Comparison of ENCODE assay signal across 13 mouse cellular contexts in the genomic region with DNA sequence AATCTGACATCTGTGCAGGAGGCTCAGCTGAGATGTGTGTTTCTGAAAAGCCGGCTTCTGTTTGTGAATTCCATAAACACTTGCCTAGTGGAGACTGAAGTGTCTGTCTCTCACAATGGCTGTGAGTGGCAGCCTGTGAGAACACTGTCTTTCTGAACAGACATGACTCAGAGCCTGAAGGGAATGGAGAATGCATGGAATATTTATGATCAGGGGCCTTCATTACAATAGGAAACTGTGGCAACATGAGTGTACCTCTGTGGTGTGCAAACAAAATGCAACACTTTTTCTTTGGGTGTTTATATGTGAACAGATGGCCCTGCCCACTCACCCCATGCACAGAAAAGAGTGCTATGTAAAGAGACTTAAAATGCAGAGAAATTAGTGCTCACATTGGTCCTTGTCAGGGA.
DNase-seq lines count a peak whose midpoint lies in the region; ATAC-seq and TF ChIP-seq lines count a peak whose summit lies in the region.
"Had no signal": no experiment of that assay in that cellular context is flagged by ENCODE, and none has a peak within 500 bp of the region (broad histone marks: within the 10 kb centered on the region; RNA-seq: fewer than 3 reads in every experiment).

No protein-coding gene starts in this region.

- 52% methylated on average over 1 of the region's 1 CpGs for WGBS in hindbrain, postnatal 0 days
- 56% methylated on average over 1 of the region's 1 CpGs for WGBS in hindbrain, embryonic 12.5 days
- 14% methylated on average over 1 of the region's 1 CpGs for WGBS in forebrain, postnatal 0 days

- H3K4me2 ChIP-seq in hindbrain, postnatal 0 days (ENCODE audit: low read depth, low read length): no peak overlapping the region
- no peak overlapping the region for H3K4me2 ChIP-seq in hindbrain, embryonic 12.5 days (replicated peaks)
- H3K4me2 ChIP-seq in forebrain, postnatal 0 days (ENCODE audit: low read depth): no peak overlapping the region
- H3K4me2 ChIP-seq: kidney, embryonic 15.5 days; limb, embryonic 12.5 days; lung, embryonic 14.5 days had no signal

- H3K9ac ChIP-seq in hindbrain, postnatal 0 days (replicated peaks; ENCODE audit: low read length): no peak overlapping the region
- H3K9ac ChIP-seq in hindbrain, embryonic 12.5 days: no peak overlapping the region
- no peak overlapping the region for H3K9ac ChIP-seq in forebrain, postnatal 0 days
- H3K9ac ChIP-seq: kidney, embryonic 15.5 days; limb, embryonic 12.5 days; lung, embryonic 14.5 days had no signal

- no peak overlapping the region for H3K27ac ChIP-seq in hindbrain, postnatal 0 days
- no peak overlapping the region for H3K27ac ChIP-seq in hindbrain, embryonic 12.5 days
- H3K27ac ChIP-seq in forebrain, postnatal 0 days (ENCODE audit: low read depth, low read length): peak overlapping the region; percentile 46
- H3K27ac ChIP-seq: kidney, embryonic 15.5 days; limb, embryonic 12.5 days had no signal

- TF ChIP-seq CTCF in hindbrain, postnatal 0 days (IDR thresholded peaks at IDR 0.05; ENCODE audit: low read depth): no peak
- no peak for TF ChIP-seq CTCF in forebrain, postnatal 0 days (IDR thresholded peaks at IDR 0.05; ENCODE audit: low read depth)

- H3K36me3 ChIP-seq in hindbrain, postnatal 0 days (ENCODE audit: insufficient read depth, low read length): no peaks in the 10 kb centered on the region
- no peaks in the 10 kb centered on the region for H3K36me3 ChIP-seq in hindbrain, embryonic 12.5 days
- no peaks in the 10 kb centered on the region for H3K36me3 ChIP-seq in forebrain, postnatal 0 days (ENCODE audit: insufficient read depth)
- H3K36me3 ChIP-seq: kidney, embryonic 15.5 days; limb, embryonic 12.5 days had no signal

- peak; percentile 21 for DNase-seq in hindbrain, postnatal 0 days (ENCODE audit: low spot score)
- DNase-seq in forebrain, postnatal 0 days: peak; percentile 66
- peak; percentile 72 for DNase-seq in layer of hippocampus, adult 9-11 months
- DNase-seq in right cerebral cortex, adult 2 months (ENCODE audit: low spot score in 2 of 2): peak; percentile 71 to 85
- no peak for DNase-seq in kidney, postnatal 4 days
- DNase-seq in thymus, postnatal 25 days: no peak
- no peak for DNase-seq in neural tube, embryonic 10.5 days (ENCODE audit: extremely low spot score, low spot score)
- DNase-seq: heart, adult 18-20 months; heart, postnatal 36 days; lung, embryonic 14.5 days had no signal

- no peaks in the 10 kb centered on the region for H3K27me3 ChIP-seq in hindbrain, postnatal 0 days (ENCODE audit: insufficient read depth, low read length)
- H3K27me3 ChIP-seq in hindbrain, embryonic 12.5 days: no peaks in the 10 kb centered on the region
- H3K27me3 ChIP-seq in forebrain, postnatal 0 days (ENCODE audit: insufficient read depth, low read length): no peaks in the 10 kb centered on the region
- H3K27me3 ChIP-seq: kidney, embryonic 15.5 days; limb, embryonic 12.5 days had no signal

- H3K4me1 ChIP-seq in hindbrain, postnatal 0 days (ENCODE audit: insufficient read depth, low read length): no peaks in the 10 kb centered on the region
- H3K4me1 ChIP-seq in hindbrain, embryonic 12.5 days: no peaks in the 10 kb centered on the region
- H3K4me1 ChIP-seq in forebrain, postnatal 0 days (ENCODE audit: insufficient read depth): 0 out of 2 replicates have a peak, but pooled peaks cover 8% of the 10 kb centered on the region
- H3K4me1 ChIP-seq: kidney, embryonic 15.5 days; limb, embryonic 12.5 days had no signal

- ATAC-seq in hindbrain, postnatal 0 days: no peak
- ATAC-seq in hindbrain, embryonic 12.5 days (ENCODE audit: low FRiP score): no peak
- peak; percentile 78 for ATAC-seq in forebrain, postnatal 0 days

- no peaks in the 10 kb centered on the region for H3K9me3 ChIP-seq in hindbrain, postnatal 0 days (ENCODE audit: low read length)
- no peaks in the 10 kb centered on the region for H3K9me3 ChIP-seq in hindbrain, embryonic 12.5 days (replicated peaks)
- no peaks in the 10 kb centered on the region for H3K9me3 ChIP-seq in forebrain, postnatal 0 days (ENCODE audit: low read length)
- H3K9me3 ChIP-seq: kidney, embryonic 15.5 days; limb, embryonic 12.5 days had no signal

- H3K4me3 ChIP-seq in hindbrain, postnatal 0 days (ENCODE audit: low read length): no peak overlapping the region
- no peak overlapping the region for H3K4me3 ChIP-seq in hindbrain, embryonic 12.5 days
- no peak overlapping the region for H3K4me3 ChIP-seq in forebrain, postnatal 0 days (ENCODE audit: low read depth, low read length)
- H3K4me3 ChIP-seq: kidney, embryonic 15.5 days; limb, embryonic 12.5 days had no signal

Comparison
In these comparisons a context has a peak if more than half of its experiments do, and no peak if none do; other contexts are left out.
1. DNase-seq: peak in hindbrain, postnatal 0 days (single experiment), forebrain, postnatal 0 days (single experiment), layer of hippocampus, adult 9-11 months (single experiment) and right cerebral cortex, adult 2 months (2 of 2); none in kidney, postnatal 4 days (0 of 2), thymus, postnatal 25 days (single experiment) and neural tube, embryonic 10.5 days (single experiment).